Mouse (Mus musculus) kidney, adult 2 months (tissue): ENCODE data around the gene Sec14l2. TPM values are rescaled to one million over a fixed set of nuclear protein-coding genes. Genes with fewer than 3 reads are reported as not detected.
"Not testable (repeated sequence)": the region's sequence is repeated elsewhere in the genome, so short reads cannot be mapped to it uniquely, and the experiment has no call there.

Source experiments
- DNase-seq: peaks from one replicate; pipeline ENCODE4 v3.0.0; 2021
- H3K27ac ChIP-seq: fragments of 200-500 bp; 2 replicates; pipeline ENCODE4 v1.5.1; 2012; ENCODE audit warnings: low read depth, low read length, control low read depth, inconsistent platforms; ENCODE audit not compliant: insufficient read depth
- H3K27me3 ChIP-seq: fragments of 200-500 bp; replicated peaks from 2 replicates; pipeline ENCODE4 v1.6.1; 2012; ENCODE audit warnings: mild to moderate bottlenecking, moderate library complexity, low read length, inconsistent platforms; ENCODE audit not compliant: control insufficient read depth, insufficient read depth
- H3K36me3 ChIP-seq: fragments of 200-500 bp; 2 replicates; pipeline ENCODE4 v1.6.1; 2012; ENCODE audit warnings: mild to moderate bottlenecking, moderate library complexity, low read length, inconsistent platforms; ENCODE audit not compliant: control insufficient read depth, insufficient read depth
- H3K4me1 ChIP-seq: fragments of 200-500 bp; 2 replicates; pipeline ENCODE4 v1.6.1; 2011; ENCODE audit warnings: low read length; ENCODE audit not compliant: control insufficient read depth, insufficient read depth
- H3K4me3 ChIP-seq: fragments of 200-500 bp; 2 replicates; pipeline ENCODE4 v1.5.1; 2011; ENCODE audit warnings: mild to moderate bottlenecking, low read depth, low read length, control low read depth; ENCODE audit not compliant: insufficient read depth
- CTCF ChIP-seq: fragments of 200-500 bp; conservative IDR thresholded peaks from 2 replicates; pipeline ENCODE4 v1.5.1; 2011; ENCODE audit warnings: low read depth, mild to moderate bottlenecking, control low read depth, low read length, moderate library complexity, mixed read lengths; ENCODE audit not compliant: insufficient read depth, insufficient read length
- POLR2A ChIP-seq: fragments of 200-500 bp; IDR thresholded peaks from one replicate; pipeline ENCODE4 v1.6.1; 2011; ENCODE audit warnings: low read depth, low read length, control low read depth
- WGBS: fragments of 180-500 bp; shearing (Covaris S2); methylation state at CpG from one replicate; pipeline ENCODE4 v1.1.7; 2018; 5-methylcytosine and 5-hydroxymethylcytosine counted together
- polyA plus RNA-seq: library from polyadenylated mRNA; depleted of rRNA; stranded (reverse); fragments of >200 nt; gene quantifications from 2 replicates; pipeline ENCODE4 v1.2.3, GENCODE M21; 2012

Gene Sec14l2
- polyA plus RNA-seq, 1 experiment = 1.8 TPM

- H3K36me3 ChIP-seq = no peaks in the 10 kb centered on the region
- H3K4me1 ChIP-seq = no peaks in the 10 kb centered on the region
- H3K27me3 ChIP-seq = no peaks in the 10 kb centered on the region
- no peak overlapping the region for H3K4me3 ChIP-seq
- 85% methylated on average over 21 of the region's 21 CpGs for WGBS
- no peak overlapping the region for H3K27ac ChIP-seq
- DNase-seq = peak; percentile 6
- TF ChIP-seq POLR2A (no peak), CTCF (no peak)
Measured at GRCm38 (mm10) chr11:4143281-4144062, 20.3 kb upstream of the Sec14l2 start.

DNA sequence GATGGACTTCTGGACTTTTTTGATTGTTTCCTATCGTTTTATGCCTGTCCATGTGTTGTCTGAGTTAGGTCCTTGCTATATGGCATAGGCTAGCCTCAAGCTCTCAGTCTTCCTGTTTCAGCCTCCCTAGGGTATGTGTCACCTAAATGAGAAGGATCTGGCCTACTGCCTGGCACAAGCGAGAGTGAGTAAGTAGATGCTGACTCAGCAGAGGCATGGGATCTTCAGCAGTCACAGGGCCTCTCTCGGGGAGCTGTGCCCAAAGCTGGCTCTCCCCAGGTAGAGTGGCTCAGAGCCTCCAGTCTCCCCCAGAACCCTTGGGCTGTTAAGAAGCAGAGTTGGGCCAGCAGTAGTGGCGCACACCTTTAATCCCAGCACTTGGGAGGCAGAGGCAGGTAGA lies 19.1 kb upstream of the Sec14l2 start:
- H3K4me1 ChIP-seq = no peaks in the 10 kb centered on the region
- TF ChIP-seq CTCF (no peak), POLR2A (no peak)
- no peak overlapping the region for H3K27ac ChIP-seq
- no peaks in the 10 kb centered on the region for H3K27me3 ChIP-seq
- WGBS = 79% methylated on average over 4 of the region's 4 CpGs
- H3K4me3 ChIP-seq = no peak overlapping the region
- DNase-seq = no peak
- no peaks in the 10 kb centered on the region for H3K36me3 ChIP-seq

GRCm38 (mm10) chr11:4141505-4141904 lies 18.3 kb upstream of the Sec14l2 start:
- DNase-seq = no peak
- TF ChIP-seq POLR2A (no peak), CTCF (no peak)
- H3K4me1 ChIP-seq = peaks cover under 1% of the 10 kb centered on the region; the same call in 1 of the 2 replicates
- H3K36me3 ChIP-seq = no peaks in the 10 kb centered on the region
- no peak overlapping the region for H3K4me3 ChIP-seq
- H3K27me3 ChIP-seq = no peaks in the 10 kb centered on the region
- H3K27ac ChIP-seq = 0 out of 2 replicates have a peak overlapping the region, but pooled peaks have one; percentile 24

- H3K27ac ChIP-seq = no peak overlapping the region
- H3K4me1 ChIP-seq = peaks cover 9% of the 10 kb centered on the region
- no peak overlapping the region for H3K4me3 ChIP-seq
- TF ChIP-seq POLR2A (no peak), CTCF (no peak)
- no peaks in the 10 kb centered on the region for H3K27me3 ChIP-seq
- H3K36me3 ChIP-seq = no peaks in the 10 kb centered on the region
- WGBS = 58% methylated on average over 2 of the region's 2 CpGs
- no peak for DNase-seq
Measured at GRCm38 (mm10) chr11:4138964-4139363, 15.7 kb upstream of the Sec14l2 start.

GRCm38 (mm10) chr11:4134986-4135935 lies 12.0 kb upstream of the Sec14l2 start, which contains the start of gene Rnf215:
Rnf215 (plus strand) TSS chr11:4135202.
- under 1% methylated on average over 66 of the region's 66 CpGs for WGBS
- H3K27me3 ChIP-seq = no peaks in the 10 kb centered on the region
- TF ChIP-seq CTCF (peak; percentile 66), POLR2A (peak; percentile 54)
- H3K27ac ChIP-seq = peak within 1 kb of the TSS; percentile 85
- peak; percentile 94 for DNase-seq
- peak within 1 kb of the TSS; percentile 85 for H3K4me3 ChIP-seq
- peaks cover 9% of the 10 kb centered on the region for H3K4me1 ChIP-seq
- H3K36me3 ChIP-seq = no peaks in the 10 kb centered on the region

DNA sequence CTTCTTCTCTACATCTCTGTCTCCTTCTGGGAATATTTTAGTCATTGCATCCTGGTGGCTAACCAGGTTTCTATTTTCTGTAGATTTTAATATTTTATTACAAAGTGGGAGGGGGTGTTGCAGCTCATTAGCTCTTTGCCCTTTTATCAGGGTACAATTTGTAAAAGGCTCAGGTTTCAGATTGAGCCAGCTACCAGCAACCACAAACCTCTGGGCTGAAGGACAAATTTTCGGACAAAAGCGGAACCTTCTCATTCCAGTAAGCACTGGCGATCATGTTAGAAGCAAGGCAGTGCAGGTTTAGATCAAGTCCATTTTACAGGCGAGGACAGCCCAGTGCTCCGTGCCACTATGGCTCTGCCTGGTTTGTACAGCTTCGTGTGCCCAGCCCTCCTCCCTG lies 11.2 kb upstream of the Sec14l2 start:
- Histone ChIP-seq H3K4me3 (no peak overlapping the region), H3K4me1 (peaks cover 9% of the 10 kb centered on the region)
- no peak for TF ChIP-seq POLR2A
- TF ChIP-seq CTCF = no peak

DNA sequence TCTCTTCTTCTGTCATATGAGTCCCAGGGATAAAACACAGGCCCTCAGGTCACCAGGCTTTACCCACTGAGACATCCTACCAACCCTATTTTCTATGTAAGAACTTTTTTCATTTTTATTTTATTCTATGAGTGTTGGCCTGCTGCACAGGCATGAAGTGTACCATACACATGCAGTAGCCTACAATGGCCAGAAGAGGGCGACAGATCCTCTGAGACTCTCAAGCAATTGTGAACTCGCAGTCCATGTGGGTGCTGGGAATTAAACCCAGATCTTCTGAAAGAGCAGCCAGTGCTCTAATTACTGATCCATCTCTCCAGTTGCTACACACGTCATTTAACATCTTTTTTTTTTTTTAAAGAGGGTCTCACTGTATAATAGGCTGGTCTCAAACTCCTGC lies 10.2 kb upstream of the Sec14l2 start:
- 69% methylated on average over 3 of the region's 3 CpGs for WGBS
- peak; percentile 24 for DNase-seq
- Histone ChIP-seq H3K27me3 (no peaks in the 10 kb centered on the region), H3K4me3 (no peak overlapping the region), H3K27ac (no peak overlapping the region), H3K36me3 (no peaks in the 10 kb centered on the region), H3K4me1 (peaks cover 9% of the 10 kb centered on the region)
- TF ChIP-seq POLR2A = no peak
- TF ChIP-seq CTCF = peak; percentile 60

More for the DNA sequence above, 11.2 kb upstream of the Sec14l2 start:
- no peak overlapping the region for H3K27ac ChIP-seq
- WGBS = 42% methylated on average over 6 of the region's 6 CpGs
- no peak for DNase-seq
- no peaks in the 10 kb centered on the region for H3K27me3 ChIP-seq
- no peaks in the 10 kb centered on the region for H3K36me3 ChIP-seq

DNA sequence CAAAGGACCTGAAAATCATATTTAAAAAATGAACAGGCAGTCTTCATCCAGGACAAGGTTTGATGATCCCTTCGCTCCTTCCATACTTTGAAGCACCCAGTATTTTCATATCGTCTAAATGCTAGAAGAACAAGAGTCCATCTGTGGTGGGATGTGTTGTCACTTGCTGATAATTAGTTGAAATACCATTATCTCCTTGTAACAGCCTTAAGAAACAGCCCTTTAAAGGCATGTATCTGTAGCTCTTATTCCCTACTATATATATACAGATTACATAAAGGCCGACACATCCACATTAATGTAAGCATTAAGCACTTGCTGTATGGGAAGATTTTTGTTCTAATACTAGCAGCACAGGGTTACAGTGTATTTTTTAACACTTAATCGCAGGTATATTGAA lies 5.2 kb upstream of the Sec14l2 start:
- DNase-seq, H3K36me3 ChIP-seq, H3K4me3 ChIP-seq, H3K27me3 ChIP-seq, H3K4me1 ChIP-seq, H3K27ac ChIP-seq: not testable (repeated sequence)
- WGBS = 96% methylated on average over 4 of the region's 4 CpGs
